Mouse (Mus musculus): ENCODE data around the gene Kdm4b.

GRCm38 (mm10) chr17:56287830-56288229, 38.0 kb upstream of the Kdm4b start:
- TF ChIP-seq POLR2A (IDR thresholded peaks at IDR 0.05; ENCODE audit: extremely low read depth, insufficient read depth, low read length) (no peak), CTCF (IDR thresholded peaks at IDR 0.05; ENCODE audit: low read depth, low read length) (no peak)

Measured in liver, adult 2 months (tissue).